Mouse (Mus musculus): ENCODE measurements at regions not wholly inside any gene's neighbourhood (a gene's known extent, or its start where the extent isn't known, plus 50 kb on each side); places are given as distances from the start of the nearest gene placed in this dataset.
"Not testable (repeated sequence)": the region's sequence is repeated elsewhere in the genome, so short reads cannot be mapped to it uniquely, and the experiment has no call there.

- CTCF ChIA-PET, result no interaction called here
Measured at GRCm38 (mm10) chr5:75407686-75408085, 167.0 kb upstream of the Kit start.

DNA sequence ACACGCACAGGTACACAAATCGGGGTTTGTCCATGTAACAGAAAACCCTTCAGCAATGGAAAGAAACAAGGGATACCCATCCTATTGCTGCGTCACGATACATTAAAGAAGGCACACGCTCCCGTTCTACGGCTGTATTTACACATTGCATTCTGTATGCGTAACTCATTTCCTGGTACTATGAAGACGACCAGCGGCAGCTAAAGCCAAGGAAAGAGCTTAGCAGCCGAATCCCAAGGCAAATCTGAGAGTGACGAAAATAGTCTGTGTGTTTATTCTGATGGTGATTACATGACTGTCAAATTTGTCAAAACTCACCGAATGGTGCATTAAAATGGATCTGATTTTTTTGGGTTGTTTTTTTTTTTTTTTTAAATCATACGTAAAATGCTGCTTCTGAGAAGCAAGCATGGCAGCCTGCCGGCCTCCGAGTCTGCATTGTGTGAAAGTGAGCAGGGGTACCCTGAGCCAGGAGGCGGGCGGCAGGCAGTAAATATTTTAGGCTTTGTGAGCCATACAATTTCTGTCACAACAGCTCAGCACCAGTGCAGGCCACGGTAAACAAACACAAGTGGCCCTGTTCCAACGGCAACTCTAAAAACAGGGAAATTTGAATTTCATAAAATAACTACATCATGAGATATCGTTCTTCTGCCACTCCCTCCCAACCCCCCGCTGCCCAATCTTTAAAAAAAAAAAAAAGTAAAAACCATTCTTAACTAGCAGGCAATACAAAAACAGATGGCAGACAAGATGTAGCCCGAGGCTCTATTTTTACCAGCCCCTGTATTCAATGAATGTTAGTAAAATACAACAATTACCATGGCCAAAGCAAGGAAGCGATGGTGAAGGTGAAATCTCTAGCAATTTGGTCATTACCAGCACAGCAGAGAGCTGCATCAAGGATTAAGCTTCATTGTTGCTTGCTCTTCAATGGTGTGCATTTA lies 164.2 kb upstream of the Kit start:
- CTCF ChIA-PET, result no interaction called here

GRCm38 (mm10) chr5:75419282-75419681 lies 155.4 kb upstream of the Kit start:
- CTCF ChIA-PET, result not testable (repeated sequence)

DNA sequence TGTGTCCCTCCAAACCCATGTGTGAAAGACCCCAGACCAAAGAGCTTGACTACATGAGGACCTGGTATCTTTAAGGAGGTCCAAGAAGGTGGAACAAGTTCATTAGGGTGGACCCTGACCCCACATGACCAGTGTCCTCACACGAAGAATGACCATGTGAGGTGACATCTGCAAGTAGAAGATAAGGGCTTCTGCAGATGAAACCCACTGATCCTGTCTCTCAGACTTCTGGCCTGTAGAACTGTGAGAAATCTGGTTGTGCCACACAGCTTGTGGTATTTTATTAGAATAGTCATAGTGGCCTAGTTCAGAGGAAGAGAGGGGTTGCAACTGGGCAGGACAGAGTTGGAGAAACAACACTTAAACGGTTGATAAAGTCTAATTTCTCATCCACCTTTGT lies 141.8 kb upstream of the Kit start:
- CTCF ChIA-PET, result no interaction called here

DNA sequence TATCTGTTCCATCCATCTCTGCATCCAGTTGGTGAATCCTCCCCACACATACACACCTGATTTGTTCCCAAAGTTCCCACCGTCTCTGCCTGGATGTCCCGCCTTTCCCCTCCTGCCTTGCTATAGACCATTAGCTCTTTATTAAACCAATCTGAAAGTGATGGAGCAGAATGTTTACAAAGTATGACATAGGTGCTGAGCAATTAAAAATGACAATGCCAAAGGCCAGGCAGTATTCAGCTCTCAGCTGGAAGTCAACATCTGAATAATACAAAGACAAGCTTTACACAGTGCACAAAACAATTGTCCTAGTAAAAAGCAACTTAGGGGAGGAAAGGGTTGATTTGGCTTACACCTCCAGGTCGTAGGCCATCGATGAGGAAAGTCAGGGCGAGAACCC lies 136.8 kb upstream of the Kit start:
- CTCF ChIA-PET, result no interaction called here

GRCm38 (mm10) chr5:75444024-75444604 lies 130.6 kb upstream of the Kit start:
- CTCF ChIA-PET, result no interaction called here

- CTCF ChIA-PET, result no interaction called here
Measured at GRCm38 (mm10) chr5:75446386-75446785, 128.3 kb upstream of the Kit start.

- CTCF ChIA-PET, result no interaction called here
Measured at GRCm38 (mm10) chr5:75449913-75450525, 124.7 kb upstream of the Kit start.

GRCm38 (mm10) chr5:75450564-75450963 lies 124.2 kb upstream of the Kit start:
- CTCF ChIA-PET, result no interaction called here

DNA sequence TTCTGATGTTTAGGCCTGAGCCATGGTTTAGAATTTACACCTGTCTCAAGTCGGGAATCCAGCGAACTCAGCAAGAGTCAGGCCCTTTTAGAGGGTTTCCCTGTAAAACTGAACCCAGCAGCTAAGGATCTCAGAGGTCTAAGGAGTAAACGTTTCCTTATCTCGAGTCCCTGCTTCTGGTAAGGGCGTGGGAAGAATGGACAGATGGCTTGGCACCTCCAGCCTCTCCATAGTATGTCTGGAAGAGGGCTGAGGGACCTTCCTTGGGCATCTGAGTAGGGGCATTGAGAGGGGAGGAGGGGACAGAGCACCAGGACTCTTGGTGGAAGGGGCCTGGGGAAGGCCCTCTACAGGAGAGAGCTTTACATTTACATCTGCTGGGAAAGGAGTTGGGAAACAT lies 123.6 kb upstream of the Kit start:
- CTCF ChIA-PET, result no interaction called here

DNA sequence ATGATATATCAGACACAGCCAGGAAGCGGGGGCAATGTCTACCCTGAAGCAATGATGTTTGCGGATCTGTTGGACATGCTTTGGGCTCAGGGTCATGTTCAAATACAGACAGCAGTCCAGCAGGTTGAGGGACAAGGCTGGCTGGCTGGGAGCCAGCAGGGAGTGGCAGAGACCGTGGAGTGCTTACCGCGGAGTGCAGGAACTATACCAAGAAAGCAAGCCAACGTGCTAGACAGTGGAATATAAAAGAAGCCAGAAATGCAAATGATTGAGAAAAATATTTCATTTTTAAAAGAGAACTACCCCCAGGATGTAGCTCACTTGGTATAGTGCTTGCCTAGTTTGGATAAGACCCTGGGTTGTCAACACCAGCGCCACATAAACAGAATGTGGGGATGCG lies 123.0 kb upstream of the Kit start:
- CTCF ChIA-PET, result no interaction called here

DNA sequence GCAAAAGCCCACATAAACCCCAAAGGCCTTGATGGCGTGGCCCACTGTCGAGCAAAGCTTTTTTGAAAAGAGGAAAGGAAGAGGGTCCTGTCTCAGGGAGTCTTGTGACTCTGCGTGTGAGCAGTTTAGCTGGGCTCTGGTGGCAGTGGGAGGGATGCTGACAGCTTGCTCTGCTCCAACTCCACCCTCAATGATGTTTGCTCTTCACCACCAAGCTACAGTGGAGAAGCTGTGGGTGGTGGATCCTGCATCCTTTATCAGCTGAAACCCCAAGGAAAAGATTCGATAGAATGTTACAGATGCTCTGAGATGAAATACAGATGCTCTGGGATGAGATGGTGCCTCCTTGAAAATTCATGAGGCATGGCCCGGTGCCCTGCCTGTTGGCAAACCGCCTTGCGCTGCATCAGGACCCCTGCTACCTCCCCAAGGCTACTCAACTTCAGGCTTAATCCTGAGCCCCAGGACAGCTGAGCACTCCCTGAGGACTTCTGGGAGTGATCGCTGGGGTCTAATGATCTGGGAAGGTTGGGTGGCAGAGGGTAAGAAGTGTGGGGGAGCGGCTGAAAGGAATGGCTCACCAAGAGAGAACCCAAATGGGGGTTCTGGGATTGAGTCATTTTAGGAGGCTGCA lies 120.8 kb upstream of the Kit start:
- CTCF ChIA-PET, result no interaction called here

DNA sequence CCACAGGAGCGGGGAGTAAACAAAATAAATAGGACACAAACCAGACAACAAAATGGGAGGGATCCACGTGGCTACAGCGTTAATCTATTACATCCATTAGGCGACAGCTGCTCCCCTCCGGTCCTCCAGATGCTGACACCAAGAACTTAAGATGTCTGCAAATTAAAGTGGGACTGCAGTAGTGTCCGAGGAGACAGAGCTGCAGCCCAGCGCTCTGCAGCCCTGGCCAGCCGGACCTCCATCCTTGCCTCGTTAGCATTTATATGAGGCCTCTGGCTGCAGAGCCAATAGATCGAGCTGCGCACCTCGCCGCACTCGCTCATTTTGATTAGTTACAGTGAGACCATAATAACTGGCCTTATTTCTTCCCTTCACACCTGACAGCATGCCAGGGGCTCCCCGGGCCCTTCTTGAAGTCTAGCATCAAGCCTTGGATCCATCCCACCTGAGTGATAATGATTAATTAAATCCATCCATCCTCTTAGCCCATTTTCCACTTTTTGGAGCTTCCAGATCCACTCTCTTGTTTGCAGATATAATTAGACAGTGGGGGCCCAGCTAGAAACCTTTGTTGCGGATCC lies 119.7 kb upstream of the Kit start:
- CTCF ChIA-PET, result no interaction called here

DNA sequence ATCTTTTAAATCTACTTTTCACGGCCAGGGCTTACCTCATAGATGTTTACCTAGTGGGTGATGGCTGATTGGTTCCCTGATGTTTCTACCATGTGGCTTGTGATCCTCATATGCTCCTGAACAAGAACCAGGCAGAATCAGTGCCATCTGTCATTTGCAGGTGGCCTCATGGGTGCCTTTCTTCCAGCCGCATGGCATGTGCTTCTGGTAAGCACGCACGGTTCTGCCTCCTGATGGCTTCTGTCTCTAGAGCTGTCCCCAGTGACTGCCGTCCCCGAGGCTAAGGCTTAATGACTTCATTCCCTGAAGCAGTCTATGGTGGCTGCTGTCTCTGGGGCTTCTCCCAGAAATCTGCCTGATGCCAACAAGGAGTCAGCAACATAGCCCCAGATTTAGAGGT lies 117.3 kb upstream of the Kit start:
- CTCF ChIA-PET, result no interaction called here

DNA sequence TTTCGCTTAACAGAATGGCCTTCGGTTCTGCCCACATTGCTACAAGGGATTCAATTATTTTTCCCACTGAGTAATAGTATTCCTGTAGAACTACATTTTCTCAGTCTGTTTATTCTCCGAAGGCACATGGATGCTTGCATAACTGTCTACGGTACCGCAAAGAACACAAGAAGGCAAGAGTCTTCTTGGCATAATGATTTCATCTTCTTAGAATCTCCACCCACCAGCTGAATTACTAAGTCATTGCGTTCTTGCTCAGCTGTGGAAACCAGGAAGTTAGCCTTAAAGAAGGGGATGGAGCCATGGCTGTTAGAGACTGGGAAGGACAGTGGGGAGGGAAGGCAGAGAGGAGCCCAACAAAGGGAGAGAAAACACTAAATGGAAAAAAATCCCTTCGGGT lies 116.4 kb upstream of the Kit start:
- CTCF ChIA-PET, result no interaction called here

DNA sequence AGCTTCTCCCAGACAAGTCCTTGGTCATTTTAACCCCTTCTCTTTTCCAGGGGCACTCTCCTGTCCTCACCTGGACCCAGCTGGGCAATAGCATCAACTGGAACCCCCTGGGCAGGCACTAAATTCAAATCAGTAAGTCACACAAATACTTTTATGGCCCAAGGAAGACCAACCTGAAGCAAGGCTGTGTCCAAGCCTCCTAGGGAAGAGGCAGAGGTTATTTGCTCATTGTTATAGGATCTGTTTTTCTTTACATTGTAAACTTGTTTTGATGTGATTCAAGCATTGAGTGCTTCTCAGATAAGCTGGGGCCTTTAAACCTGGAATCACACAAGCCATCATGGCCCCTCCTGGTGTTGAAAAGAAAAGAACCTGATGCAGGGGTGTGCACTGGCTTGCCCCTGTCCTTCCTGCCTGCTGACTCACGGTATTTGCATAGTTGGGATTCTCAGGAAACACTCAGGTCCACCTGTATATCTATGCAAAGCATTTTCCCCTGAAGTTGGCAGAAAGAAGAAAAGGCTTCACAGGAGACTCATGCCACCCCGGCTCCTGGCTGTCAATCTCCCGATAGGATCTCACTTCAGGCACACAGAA lies 114.9 kb upstream of the Kit start:
- CTCF ChIA-PET, result no interaction called here

DNA sequence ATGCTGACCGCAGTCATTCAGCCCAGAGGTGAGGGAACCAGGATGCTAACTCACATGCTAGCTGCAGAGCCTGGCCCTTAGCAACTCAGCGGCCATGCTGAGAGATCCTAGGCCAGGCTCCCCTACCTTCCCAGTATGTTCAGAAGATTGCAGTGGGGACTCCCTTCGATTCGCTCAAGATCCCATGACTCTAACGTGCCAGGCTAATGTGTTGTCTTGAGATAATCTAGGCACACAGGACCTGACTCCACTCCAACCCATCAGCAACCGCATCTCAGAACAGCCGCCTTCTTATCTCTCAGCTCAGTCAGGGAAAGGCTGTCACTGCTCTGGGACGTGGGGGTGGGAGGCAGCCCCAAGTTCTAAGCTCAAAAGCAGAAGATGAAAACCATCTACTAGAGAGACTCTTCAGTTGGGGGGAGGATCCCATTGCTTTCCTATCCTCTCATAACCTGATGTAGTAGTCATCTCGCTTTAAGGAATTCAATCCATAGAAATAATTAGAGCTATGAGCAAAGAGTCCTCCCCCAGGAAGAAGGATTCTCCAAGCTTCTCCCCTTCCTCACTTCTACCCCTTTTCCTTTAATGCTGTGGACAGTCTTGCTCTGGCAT lies 114.2 kb upstream of the Kit start:
- CTCF ChIA-PET, result no interaction called here

- CTCF ChIA-PET, result no interaction called here
Measured at GRCm38 (mm10) chr5:75461368-75461767, 113.3 kb upstream of the Kit start.

GRCm38 (mm10) chr5:75463591-75463990 lies 111.1 kb upstream of the Kit start:
- CTCF ChIA-PET, result no interaction called here

GRCm38 (mm10) chr5:75465701-75466100 lies 109.0 kb upstream of the Kit start:
- CTCF ChIA-PET, result no interaction called here

GRCm38 (mm10) chr5:75466941-75467340 lies 107.8 kb upstream of the Kit start:
- CTCF ChIA-PET, result no interaction called here

DNA sequence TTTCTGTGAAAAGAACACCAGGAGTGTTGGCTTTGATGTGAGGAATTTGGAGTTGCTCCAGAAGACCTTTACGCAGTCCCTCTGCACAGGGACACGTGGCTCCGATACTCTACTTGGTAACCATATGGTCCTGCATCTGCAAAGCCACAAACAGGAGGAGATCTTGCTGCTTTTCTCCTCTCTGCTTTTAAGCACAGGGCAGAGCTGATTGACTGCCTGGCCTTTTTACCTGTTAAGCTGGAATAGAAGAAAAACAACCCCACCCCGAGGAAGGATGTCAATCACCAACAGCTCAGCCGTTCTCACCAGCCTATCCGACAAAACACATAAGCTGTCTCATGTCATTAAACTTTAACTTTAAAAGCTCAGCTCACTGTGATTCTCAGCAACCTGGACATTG lies 106.8 kb upstream of the Kit start:
- CTCF ChIA-PET, result no interaction called here
